Mouse (Mus musculus) heart, adult 2 months (tissue): Measurements from ENCODE around the gene Tmem183a.

Experiments used
- CTCF ChIP-seq: fragments of 200-600 bp; IDR thresholded peaks from 2 replicates; pipeline ENCODE4 v1.8.1; 2022; ENCODE audit warnings: antibody characterized with exemption, mild to moderate bottlenecking, moderate library complexity
- EP300 ChIP-seq: fragments of 200-500 bp; IDR thresholded peaks from 2 replicates; pipeline ENCODE4 v1.6.1; 2011; ENCODE audit warnings: low read depth, low read length, control low read depth; ENCODE audit not compliant: insufficient read depth
- POLR2A ChIP-seq: fragments of 200-500 bp; IDR thresholded peaks from 2 replicates; pipeline ENCODE4 v1.6.1; 2011; ENCODE audit warnings: mild to moderate bottlenecking, low read depth, low read length, control low read depth; ENCODE audit not compliant: insufficient read depth

GRCm38 (mm10) chr1:134384581-134384980, 22.8 kb upstream of the Tmem183a start:
- TF ChIP-seq CTCF (no peak), EP300 (no peak), POLR2A (no peak)
